Mouse (Mus musculus): Measurements from ENCODE around the gene Cds2.
"Not testable (repeated sequence)": the region's sequence is repeated elsewhere in the genome, so short reads cannot be mapped to it uniquely, and the experiment has no call there.

Gene Cds2

GRCm38 (mm10) chr2:132262879-132263398 is at the start of gene Cds2:
Cds2 (plus strand) TSS chr2:132263148.
- peak; percentile 100 for DNase-seq

- peak; percentile 91 for DNase-seq
These were observed 41.3 kb upstream of the Cds2 start for GRCm38 (mm10) chr2:132221611-132222073.

DNA sequence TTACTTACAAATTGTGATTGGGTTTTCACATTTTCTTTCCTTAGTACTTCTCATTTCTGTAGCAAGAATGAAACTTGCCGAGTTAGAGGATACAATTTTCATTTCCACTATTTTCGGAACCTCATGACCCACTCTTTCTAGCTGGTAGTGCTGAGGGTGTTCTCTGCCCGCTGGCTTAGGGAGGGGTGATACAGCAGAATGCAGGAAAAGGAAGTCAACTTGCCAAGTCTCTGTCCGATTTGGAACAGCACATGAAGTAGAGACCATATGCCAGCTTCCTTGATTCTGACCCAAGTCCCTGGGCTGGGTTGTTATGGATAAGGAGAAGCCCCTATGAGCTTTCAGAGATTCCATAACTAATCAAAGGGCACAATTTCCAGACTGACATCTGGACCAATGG is 38.6 kb upstream of the Cds2 start:
- DNase-seq, result peak; percentile 97

DNA sequence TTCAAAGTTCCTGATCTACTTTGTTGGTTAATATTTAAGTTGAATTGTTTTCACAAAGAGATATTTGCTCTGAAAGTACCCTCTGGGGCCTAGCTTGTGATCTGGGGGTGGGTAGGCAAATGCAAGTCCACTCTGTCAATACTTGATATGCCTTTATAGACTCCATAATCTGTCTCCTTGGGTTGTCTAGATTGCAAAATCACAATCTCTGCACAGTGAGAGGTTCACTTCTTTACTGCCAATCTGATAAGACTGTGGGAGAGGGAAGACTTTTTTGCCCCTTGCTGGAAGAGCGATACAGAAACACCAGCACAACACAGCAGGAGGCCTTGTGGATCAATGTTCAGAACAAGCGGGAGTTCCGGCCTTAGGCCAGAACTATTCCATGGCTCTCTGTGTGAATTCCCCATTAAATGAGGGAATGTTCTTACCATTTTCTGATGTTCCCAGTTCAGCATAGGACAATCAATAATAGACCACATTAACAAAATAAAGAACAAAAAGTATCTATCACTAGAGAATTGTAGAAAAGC is 30.5 kb upstream of the Cds2 start:
- DNase-seq, result no peak

- DNase-seq, result no peak
These were observed 28.8 kb upstream of the Cds2 start for GRCm38 (mm10) chr2:132233985-132234765.

- no peak for DNase-seq
These were observed 27.7 kb upstream of the Cds2 start for GRCm38 (mm10) chr2:132235291-132235690.

DNA sequence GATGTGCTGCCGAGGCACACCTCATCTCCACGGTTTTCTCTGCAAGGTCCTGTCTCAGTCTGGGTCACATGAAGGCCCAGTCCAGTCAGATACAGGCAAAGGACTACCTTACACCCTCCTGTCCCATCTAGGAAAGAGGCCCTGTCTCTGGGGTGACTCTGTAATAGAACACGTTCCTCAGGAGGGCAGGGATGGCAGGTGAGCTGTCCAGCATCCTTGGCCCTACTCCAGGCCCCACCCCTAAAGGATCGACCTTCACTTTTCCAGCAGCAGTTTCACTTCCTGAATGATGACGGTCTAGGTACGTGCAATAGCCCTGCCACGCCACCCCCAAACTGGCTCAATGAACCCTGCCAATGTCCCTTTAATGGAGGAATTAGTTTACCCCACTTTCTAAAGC is 27.0 kb upstream of the Cds2 start:
- DNase-seq, result no peak

DNA sequence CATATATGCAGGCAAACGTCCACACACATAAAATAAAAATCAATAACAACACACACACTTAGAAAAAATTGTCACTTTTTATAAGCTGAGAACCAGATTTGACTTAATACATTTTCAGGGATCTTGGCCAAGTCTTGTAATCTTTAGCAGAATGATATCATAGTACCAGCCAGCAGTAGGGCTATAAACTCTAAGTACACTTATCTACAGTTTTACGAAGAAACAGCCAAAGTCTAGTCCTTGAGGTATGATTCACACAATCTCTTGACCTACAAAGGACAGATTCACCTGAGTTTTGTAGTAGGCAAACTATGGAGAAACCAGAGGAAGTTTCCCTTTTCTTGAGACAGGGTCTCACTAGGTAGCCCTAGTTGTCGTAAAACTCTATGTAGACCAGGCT is 23.5 kb upstream of the Cds2 start:
- DNase-seq, result not testable (repeated sequence)

DNA sequence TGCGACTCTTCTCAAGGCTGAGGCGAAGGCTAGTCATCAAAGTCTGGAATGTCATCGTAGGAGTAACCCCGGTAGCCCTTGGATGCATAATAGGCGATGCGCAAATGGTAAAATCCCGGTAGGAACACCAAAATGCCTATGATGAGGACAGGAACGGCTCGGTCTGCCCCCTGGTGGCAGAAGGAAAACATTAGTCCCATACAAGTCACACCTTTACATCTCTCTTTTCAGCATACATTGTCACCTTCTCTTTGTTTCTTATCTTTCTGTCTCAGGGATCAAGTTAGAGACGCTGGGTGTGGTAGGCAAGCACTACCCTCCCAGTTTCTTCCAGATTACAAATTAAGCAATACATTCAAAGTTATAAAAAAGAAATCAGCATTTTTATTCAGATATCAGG is 22.5 kb upstream of the Cds2 start:
- DNase-seq, result not testable (repeated sequence)

- DNase-seq, result no peak
These were observed 19.6 kb upstream of the Cds2 start for GRCm38 (mm10) chr2:132243370-132243769.

DNA sequence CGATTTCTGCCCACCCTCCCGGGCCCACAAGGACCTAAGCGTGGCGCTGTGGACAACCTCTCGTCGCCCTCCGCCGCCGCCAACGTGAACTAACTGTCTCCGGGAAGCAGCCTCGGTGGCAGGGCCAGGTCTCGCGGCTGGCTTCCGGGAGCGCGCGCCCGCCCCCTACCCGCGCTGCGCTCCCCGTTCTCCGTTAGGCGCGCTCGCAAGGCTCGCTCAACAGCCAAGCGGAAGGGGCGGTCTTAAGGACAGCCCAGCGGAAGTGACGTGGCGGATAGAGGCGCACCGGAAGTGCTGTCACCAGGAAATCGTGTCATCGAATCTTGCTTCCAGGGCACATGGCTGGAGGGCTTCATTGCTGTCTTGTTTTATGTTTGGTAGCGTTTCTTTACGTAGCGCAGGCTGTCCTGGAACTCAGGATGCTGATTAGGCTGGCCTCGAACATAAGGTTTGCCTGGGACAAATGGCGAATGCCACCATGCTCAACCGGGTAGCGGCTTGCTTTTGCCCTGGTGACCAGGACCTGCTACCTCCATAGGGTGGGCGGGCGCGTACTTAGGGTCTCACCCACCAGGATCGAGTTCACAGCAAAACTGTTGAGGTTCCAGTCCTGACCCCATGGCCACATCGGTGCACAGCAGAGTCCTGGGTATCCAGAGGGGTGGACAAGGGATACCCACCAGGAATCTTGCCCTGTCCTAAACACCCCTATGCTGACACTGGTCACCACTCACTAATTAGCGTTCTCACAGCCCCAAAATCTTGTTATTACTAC is 15.2 kb upstream of the Cds2 start, which contains the start of gene Tmem230:
Gene Tmem230, minus strand, starts transcription at position 269 of the 775 bp plus-strand sequence.
- peak; percentile 99 for DNase-seq

GRCm38 (mm10) chr2:132251911-132252310 is 11.0 kb upstream of the Cds2 start:
- no peak for DNase-seq

DNA sequence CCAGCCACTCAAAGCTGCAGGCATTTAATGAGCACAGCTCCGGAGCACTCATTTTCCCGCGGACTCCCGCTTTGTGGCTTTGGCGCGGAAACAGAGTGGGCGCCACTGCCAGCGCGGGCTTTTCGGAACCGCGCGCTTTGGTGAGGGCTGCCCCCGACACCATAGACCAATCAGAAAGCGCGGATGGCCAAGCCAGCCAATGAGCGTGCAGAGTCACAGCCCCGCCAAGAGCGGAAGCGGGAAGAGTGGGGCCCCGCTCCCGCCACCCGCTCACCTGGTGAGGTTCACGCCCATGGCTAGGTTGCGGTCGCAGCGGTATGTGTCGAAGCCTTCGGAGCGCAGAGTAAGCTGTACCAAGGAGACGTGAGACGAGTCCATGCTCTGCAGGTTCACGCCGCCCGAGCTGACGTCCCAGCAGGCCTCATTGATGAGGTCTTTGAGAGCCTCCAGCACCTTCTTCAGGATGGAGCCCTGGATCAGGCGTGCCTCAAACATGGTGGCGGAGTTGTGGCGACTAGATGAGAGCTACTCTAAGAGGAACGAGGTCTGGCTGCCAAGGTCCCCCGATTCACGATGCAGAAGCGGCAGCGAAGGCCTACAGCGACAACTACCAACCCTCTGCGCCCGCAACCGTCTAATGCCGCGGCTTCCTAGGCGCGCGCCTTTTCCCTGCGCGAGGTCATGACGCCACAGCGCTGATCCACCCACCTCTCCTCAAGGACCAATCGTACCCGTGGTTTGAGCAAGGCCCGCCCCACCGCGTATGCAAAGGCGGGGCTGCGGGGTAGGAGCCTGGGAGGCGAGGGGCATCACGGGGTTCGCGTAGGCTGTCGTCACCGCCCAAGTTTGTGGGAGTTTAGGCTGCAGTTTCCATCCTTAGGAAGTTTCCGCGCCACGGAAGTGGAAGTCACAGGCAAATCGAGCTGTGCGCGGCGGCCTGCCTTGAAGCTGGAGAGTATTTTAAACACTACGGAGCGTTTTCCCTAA is 10.1 kb upstream of the Cds2 start, which contains the start of gene Pcna:
Gene Pcna, minus strand, starts transcription at position 773 of the 987 bp plus-strand sequence.
- DNase-seq, result peak; percentile 100

DNA sequence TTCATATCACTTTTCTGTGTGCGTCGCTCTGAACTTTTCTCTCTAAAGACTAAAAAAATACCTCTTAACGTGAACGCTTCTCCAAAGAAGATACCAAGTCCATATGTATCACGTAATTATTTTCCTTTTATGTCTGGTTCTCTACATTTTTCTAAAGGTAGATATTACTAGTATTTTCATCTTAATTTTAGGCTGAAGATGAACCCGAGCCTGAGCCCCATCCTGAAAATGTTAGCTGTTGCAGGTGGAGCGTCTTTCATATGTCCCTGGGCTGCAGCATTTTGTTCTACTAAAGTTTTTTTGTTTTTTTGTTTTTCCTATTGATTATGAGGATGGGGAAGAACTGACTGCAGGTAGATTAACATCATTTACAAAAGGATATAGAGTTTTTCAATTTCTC is 9.3 kb upstream of the Cds2 start:
- no peak for DNase-seq

DNA sequence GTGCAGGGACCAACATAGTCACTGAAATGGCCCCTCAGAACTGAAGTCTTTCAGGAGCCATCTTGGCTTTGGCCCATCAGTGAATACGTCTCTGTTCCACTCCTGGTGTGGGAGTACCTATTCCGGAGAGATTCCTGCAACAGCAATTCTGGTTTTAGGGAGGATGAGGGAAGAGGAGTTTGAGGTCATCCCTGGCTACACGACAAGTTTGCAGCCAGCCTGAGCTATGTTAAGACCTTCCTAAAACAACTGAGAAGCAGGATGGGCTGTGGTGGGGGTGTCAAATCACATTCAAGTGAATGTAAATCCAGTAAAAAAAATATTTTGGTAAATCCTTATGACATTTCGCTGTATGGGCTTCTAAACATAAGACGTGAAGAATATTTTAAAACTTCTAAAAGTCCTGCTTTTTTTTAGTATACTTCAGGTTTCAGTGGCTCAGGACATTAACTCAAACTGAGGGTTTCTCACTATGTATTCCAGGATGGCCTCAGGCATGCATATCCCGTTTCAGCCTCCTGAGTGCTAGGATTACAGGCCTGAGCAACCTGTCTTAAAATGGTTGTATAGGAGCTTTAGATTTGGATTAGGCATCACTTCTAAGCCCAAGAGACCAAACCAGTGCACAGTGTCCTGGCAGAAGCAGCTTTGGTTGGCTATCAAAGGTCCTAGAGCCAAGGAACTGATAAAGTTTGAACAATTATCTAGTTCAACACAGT is 5.4 kb upstream of the Cds2 start:
- DNase-seq, result peak; percentile 81

- DNase-seq, result no peak
These were observed 2.3 kb upstream of the Cds2 start for GRCm38 (mm10) chr2:132260601-132261000.

GRCm38 (mm10) chr2:132262175-132262574 is 773 bp upstream of the Cds2 start:
- DNase-seq, result no peak

GRCm38 (mm10) chr2:132263421-132264265 is 695 bp downstream of the Cds2 start:
- peak; percentile 95 for DNase-seq

GRCm38 (mm10) chr2:132264266-132264710 is 1.3 kb downstream of the Cds2 start:
- peak; percentile 93 for DNase-seq

- DNase-seq, result no peak
These were observed 2.2 kb downstream of the Cds2 start for GRCm38 (mm10) chr2:132265196-132265595.

Measured in heart, adult 11 months (tissue).